Mouse (Mus musculus) liver, postnatal 0 days (tissue): ENCODE data around the gene Fxyd7.

Experiments
- CTCF ChIP-seq: sonication (generic); IDR thresholded peaks from 2 replicates; pipeline ENCODE4 v1.5.1; 2016; ENCODE audit warnings: antibody characterized with exemption, low read depth
- EP300 ChIP-seq: IDR thresholded peaks from 2 replicates; pipeline ENCODE4 v1.6.1; 2016; ENCODE audit warnings: antibody characterized with exemption, low read depth, mild to moderate bottlenecking

- TF ChIP-seq CTCF, result no peak
- no peak for TF ChIP-seq EP300
Measured at GRCm38 (mm10) chr7:31050487-31050886, 780 bp downstream of the Fxyd7 start.
